Mouse (Mus musculus): ENCODE data around the gene Smok2a.
"Not testable (repeated sequence)": the region's sequence is repeated elsewhere in the genome, so short reads cannot be mapped to it uniquely, and the experiment has no call there.

DNA sequence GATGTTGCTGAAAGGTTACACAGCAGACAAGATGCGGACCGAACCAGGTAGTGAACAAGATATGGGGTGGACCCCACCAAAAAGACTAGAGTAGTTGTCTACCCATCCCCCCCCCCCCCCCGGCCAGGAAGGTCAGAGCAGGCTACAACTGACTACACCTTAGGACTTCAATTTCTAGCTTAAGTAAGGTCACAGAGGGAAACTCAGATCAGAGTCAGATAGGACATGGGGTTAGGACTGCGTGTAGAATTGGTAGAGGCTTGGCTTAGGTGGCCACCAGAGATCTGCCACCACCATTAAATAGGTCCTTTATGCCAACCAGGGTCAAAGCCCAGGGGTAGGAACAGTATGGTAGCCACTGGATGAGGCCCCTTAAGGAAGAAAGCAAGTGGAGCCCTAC, 18.5 kb downstream of the Smok2a start:
- TF ChIP-seq CTCF (IDR thresholded peaks at IDR 0.05 in 2 of 3, conservative IDR thresholded peaks at IDR 0.05 in 1 of 3; ENCODE audit: control insufficient read depth in 1 of 3, insufficient read depth in 1 of 3, low read depth in 2 of 3, low read length in 3 of 3, poor library complexity in 1 of 3, severe bottlenecking in 1 of 3); NELFE (IDR thresholded peaks at IDR 0.05; ENCODE audit: low read depth, low read length): not testable (repeated sequence)

Measured in MEL (cell line).